Mouse (Mus musculus) intestine, postnatal 0 days (tissue): Measurements from ENCODE around the gene Magi2. TPM values are rescaled to one million over a fixed set of nuclear protein-coding genes. Genes with fewer than 3 reads are reported as not detected.

Experiments
- ATAC-seq: fragments of 200-750 bp; cut with Nextera tagmentation; 2 replicates; pipeline ENCODE4 v1.8.0; 2017; ENCODE audit warnings: mild to moderate bottlenecking, moderate TSS enrichment, moderate library complexity
- H3K27ac ChIP-seq: fragments of 300-500 bp; sonication (generic); 2 replicates; pipeline ENCODE4 v1.5.1; 2014; ENCODE audit warnings: mild to moderate bottlenecking, low read depth, low read length, moderate library complexity
- H3K27me3 ChIP-seq: fragments of 300-500 bp; sonication (generic); replicated peaks from 2 replicates; pipeline ENCODE4 v1.6.1; 2014; ENCODE audit warnings: low read length, mixed read lengths; ENCODE audit not compliant: control insufficient read depth, insufficient read depth
- H3K36me3 ChIP-seq: fragments of 300-500 bp; sonication (generic); 2 replicates; pipeline ENCODE4 v1.6.1; 2014; ENCODE audit warnings: mild to moderate bottlenecking, moderate library complexity; ENCODE audit not compliant: control insufficient read depth, insufficient read depth
- H3K4me1 ChIP-seq: fragments of 300-500 bp; sonication (generic); replicated peaks from 2 replicates; pipeline ENCODE4 v1.6.1; 2014; ENCODE audit warnings: antibody characterized with exemption, low read length, mixed read lengths; ENCODE audit not compliant: control insufficient read depth, insufficient read depth
- H3K4me2 ChIP-seq: fragments of 300-500 bp; sonication (generic); replicated peaks from 2 replicates; pipeline ENCODE4 v1.6.1; 2014; ENCODE audit warnings: low read depth, mild to moderate bottlenecking, moderate library complexity
- H3K4me3 ChIP-seq: fragments of 300-500 bp; sonication (generic); 2 replicates; pipeline ENCODE4 v1.5.1; 2014; ENCODE audit warnings: low read depth, low read length
- H3K9ac ChIP-seq: fragments of 300-500 bp; sonication (generic); 2 replicates; pipeline ENCODE4 v1.6.1; 2014; ENCODE audit warnings: mild to moderate bottlenecking, low read depth, low read length
- H3K9me3 ChIP-seq: fragments of 300-500 bp; sonication (generic); 2 replicates; pipeline ENCODE4 v1.6.1; 2016; ENCODE audit warnings: mixed run types; ENCODE audit not compliant: control insufficient read depth
- CTCF ChIP-seq: sonication (generic); IDR thresholded peaks from 2 replicates; pipeline ENCODE4 v1.5.1; 2016; ENCODE audit warnings: low read depth, mild to moderate bottlenecking, control low read depth, antibody characterized with exemption, moderate library complexity
- WGBS: fragments of 180-500 bp; shearing (Covaris S2); extraction: QIAGEN DNeasy Blood & Tissue Kit; methylation state at CpG from one replicate; pipeline ENCODE4 v1.1.7; 2014; 5-methylcytosine and 5-hydroxymethylcytosine counted together
- polyA plus RNA-seq: library from polyadenylated mRNA; unstranded; fragments of >200 nt; fragmentation: Nextera tagmentation; extraction: Ambion mirVana; gene quantifications from 2 replicates; pipeline ENCODE4 v1.2.1, GENCODE M21; 2015

Magi2 gene
- polyA plus RNA-seq, 1 experiment from 2014 or later = 1.0 TPM

- Histone ChIP-seq H3K4me1 (no peaks in the 10 kb centered on the region), H3K27ac (no peak overlapping the region), H3K27me3 (no peaks in the 10 kb centered on the region), H3K4me2 (no peak overlapping the region), H3K9me3 (no peaks in the 10 kb centered on the region), H3K36me3 (no peaks in the 10 kb centered on the region), H3K9ac (no peak overlapping the region), H3K4me3 (no peak overlapping the region)
- 86% methylated on average over 5 of the region's 5 CpGs for WGBS
- TF ChIP-seq CTCF = no peak
- no peak for ATAC-seq
Measured at GRCm38 (mm10) chr5:19803052-19803769, 576.4 kb downstream of the Magi2 start.

- H3K9me3 ChIP-seq = no peaks in the 10 kb centered on the region
- no peak overlapping the region for H3K4me2 ChIP-seq
- H3K4me3 ChIP-seq = no peak overlapping the region
- H3K4me1 ChIP-seq = no peaks in the 10 kb centered on the region
- no peak for TF ChIP-seq CTCF
- H3K27me3 ChIP-seq = no peaks in the 10 kb centered on the region
- no peak for ATAC-seq
- H3K9ac ChIP-seq = no peak overlapping the region
- H3K27ac ChIP-seq = no peak overlapping the region
- WGBS = 86% methylated on average over 2 of the region's 2 CpGs
- H3K36me3 ChIP-seq = no peaks in the 10 kb centered on the region
Measured at GRCm38 (mm10) chr5:19822502-19822901, 595.7 kb downstream of the Magi2 start.

- no peaks in the 10 kb centered on the region for H3K4me1 ChIP-seq
- TF ChIP-seq CTCF = no peak
- H3K9ac ChIP-seq = no peak overlapping the region
- no peaks in the 10 kb centered on the region for H3K27me3 ChIP-seq
- H3K36me3 ChIP-seq = no peaks in the 10 kb centered on the region
- no peak overlapping the region for H3K27ac ChIP-seq
- H3K9me3 ChIP-seq = no peaks in the 10 kb centered on the region
- WGBS = 41% methylated on average over 2 of the region's 2 CpGs
- no peak overlapping the region for H3K4me3 ChIP-seq
- no peak for ATAC-seq
- no peak overlapping the region for H3K4me2 ChIP-seq
Measured at GRCm38 (mm10) chr5:19825943-19826342, 599.1 kb downstream of the Magi2 start.

GRCm38 (mm10) chr5:19829341-19829740 lies 602.5 kb downstream of the Magi2 start:
- WGBS = 74% methylated on average over 2 of the region's 2 CpGs
- Histone ChIP-seq H3K27me3 (no peaks in the 10 kb centered on the region), H3K9me3 (no peaks in the 10 kb centered on the region), H3K36me3 (no peaks in the 10 kb centered on the region), H3K27ac (no peak overlapping the region), H3K4me2 (no peak overlapping the region), H3K9ac (no peak overlapping the region), H3K4me1 (no peaks in the 10 kb centered on the region), H3K4me3 (no peak overlapping the region)
- no peak for TF ChIP-seq CTCF
- no peak for ATAC-seq

GRCm38 (mm10) chr5:19862854-19863253 lies 636.0 kb downstream of the Magi2 start:
- ATAC-seq = no peak
- H3K4me2 ChIP-seq = no peak overlapping the region
- no peak overlapping the region for H3K9ac ChIP-seq
- no peak overlapping the region for H3K4me3 ChIP-seq
- no peaks in the 10 kb centered on the region for H3K36me3 ChIP-seq
- TF ChIP-seq CTCF = no peak
- H3K27me3 ChIP-seq = no peaks in the 10 kb centered on the region
- no peaks in the 10 kb centered on the region for H3K4me1 ChIP-seq
- no peaks in the 10 kb centered on the region for H3K9me3 ChIP-seq
- 55% methylated on average over 2 of the region's 2 CpGs for WGBS
- H3K27ac ChIP-seq = no peak overlapping the region

- H3K4me1 ChIP-seq = no peaks in the 10 kb centered on the region
- H3K36me3 ChIP-seq = no peaks in the 10 kb centered on the region
- H3K4me3 ChIP-seq = no peak overlapping the region
- 81% methylated on average over 4 of the region's 4 CpGs for WGBS
- H3K27ac ChIP-seq = no peak overlapping the region
- no peak for TF ChIP-seq CTCF
- no peak for ATAC-seq
- H3K4me2 ChIP-seq = no peak overlapping the region
- no peaks in the 10 kb centered on the region for H3K27me3 ChIP-seq
- H3K9me3 ChIP-seq = no peaks in the 10 kb centered on the region
- no peak overlapping the region for H3K9ac ChIP-seq
Measured at GRCm38 (mm10) chr5:19870406-19870805, 643.6 kb downstream of the Magi2 start.
